Mouse (Mus musculus): ENCODE results near the gene Olfr132.
"Not testable (repeated sequence)": the region's sequence is repeated elsewhere in the genome, so short reads cannot be mapped to it uniquely, and the experiment has no call there.

The Olfr132 gene

DNA sequence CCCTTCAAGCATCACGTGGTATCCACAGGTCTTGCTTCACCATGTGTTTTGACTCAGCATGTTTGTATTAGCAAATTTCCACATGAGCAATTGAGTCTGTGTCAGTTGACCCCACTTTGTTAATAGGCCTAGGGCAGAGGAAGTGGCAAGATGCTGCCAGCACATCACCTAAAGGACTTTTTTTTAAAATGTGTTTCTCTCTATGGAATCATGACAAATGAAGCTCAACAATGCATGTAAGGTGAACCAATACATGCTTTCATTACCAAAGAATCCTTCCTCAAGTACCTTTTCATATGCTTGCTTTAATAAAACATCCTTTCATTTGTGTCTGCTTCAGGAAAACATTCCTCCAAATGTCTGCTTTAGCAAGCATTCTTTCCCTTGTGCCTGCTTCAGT lies at the start of gene Olfr132:
TSS of gene Olfr132 (minus strand) at position 101 of the 400 bp plus-strand sequence.
- DNase-seq (ENCODE audit: low spot score in 2 of 2) = no peak

DNA sequence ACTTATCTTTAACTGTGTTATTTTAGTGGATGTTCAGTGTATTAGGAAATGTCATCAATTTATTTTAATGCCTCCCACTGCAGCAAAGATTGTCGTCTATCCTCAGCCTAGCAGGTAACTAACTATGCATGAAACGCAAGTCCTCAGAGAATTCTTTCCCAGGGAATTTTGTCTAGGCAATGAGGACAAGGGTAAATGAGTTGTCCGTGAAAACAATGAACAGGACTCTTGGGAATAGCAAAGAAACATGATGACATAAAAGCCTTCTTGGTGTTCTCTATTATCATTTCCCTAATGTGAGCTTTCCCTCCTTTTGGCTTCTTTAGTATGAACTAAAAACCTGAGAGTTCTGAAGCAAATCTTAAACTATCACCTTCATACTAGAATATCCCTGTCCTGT lies 36.8 kb upstream of the Olfr132 start, which contains the start of gene Olfr134:
TSS of gene Olfr134 (plus strand) at position 301 of the 400 bp plus-strand sequence.
- DNase-seq (ENCODE audit: low spot score in 2 of 2) = no peak

DNA sequence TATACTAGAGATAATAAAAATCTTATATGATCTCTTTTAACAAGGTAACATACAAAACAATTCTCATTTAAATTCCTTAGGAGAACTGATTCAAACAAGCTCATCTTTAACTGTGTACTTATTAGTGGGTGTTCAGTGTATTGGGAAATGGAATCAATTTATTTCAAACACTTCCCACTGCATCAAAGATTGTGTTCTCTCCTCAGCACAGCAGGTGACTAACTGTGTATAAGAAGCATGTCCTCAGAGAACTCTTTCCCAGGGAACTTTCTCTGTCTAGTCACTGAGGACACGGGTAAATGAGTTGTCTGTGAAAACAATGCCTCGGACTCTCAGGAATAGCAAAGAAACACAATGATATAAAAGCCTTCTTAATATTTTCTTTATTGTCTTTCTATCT lies 10.7 kb upstream of the Olfr132 start, which contains the start of gene Olfr133:
TSS of gene Olfr133 (plus strand) at position 301 of the 400 bp plus-strand sequence.
- no peak for DNase-seq (ENCODE audit: low spot score in 2 of 2)

DNA sequence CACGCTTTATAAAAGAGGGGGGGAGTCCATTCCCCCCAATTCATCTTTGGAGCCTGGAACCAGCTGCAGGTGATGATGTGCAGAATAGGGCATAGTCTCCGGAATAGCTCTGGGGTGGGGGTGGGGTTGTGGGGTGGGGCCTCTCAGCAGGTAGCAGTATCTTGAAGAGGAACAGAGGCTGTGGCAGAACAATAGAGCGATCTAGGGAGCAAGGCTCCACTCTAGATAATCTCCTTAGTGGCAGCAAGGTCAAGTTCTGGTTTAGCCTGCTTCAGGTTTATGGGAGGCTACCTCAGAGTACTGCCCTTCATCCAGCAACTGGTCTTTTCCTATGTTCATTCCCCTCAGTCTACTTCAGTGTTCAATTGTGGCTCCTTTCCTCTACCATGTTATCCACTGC lies 9.0 kb downstream of the Olfr132 start:
- not testable (repeated sequence) for DNase-seq (ENCODE audit: low spot score in 2 of 2)

DNA sequence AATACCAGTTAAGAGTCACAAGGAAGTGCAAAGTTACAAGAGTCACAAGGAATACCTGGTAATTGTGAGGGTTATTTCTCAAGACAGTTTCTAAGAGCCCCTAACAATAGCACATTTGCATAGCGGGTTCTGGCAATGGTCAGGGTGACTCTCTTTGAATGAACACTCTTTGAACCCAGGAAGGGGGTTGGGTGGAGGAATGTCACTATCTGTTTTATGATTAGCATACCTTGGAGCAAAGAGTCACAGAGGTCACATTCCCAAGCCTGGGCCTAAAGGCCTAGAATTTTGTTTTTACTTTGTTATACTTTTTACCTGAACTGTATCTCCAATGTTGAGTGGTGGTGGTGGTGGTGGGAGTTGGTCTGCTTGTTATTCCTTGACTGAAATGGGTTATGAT lies 10.1 kb downstream of the Olfr132 start:
- DNase-seq (ENCODE audit: low spot score in 2 of 2) = not testable (repeated sequence)

DNA sequence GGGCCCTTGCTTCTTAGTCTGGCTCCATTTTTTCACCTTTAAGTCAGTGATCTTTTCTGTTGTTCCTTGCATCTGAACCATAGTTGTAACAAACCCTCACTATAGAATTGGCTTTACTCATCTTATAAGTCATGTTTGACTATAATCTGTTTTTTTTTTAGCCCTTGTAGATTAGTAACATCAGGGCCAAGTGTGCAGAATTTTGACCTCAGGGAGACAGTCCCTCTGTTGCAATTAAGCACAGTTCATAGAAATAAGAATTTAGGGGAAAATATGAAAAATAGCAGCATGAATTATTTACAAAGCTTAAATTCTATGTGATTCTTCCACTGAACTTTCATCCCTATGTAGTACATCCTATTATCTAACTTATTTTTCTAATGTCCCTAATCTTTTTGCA lies 45.7 kb downstream of the Olfr132 start, which contains the start of gene Olfr131:
TSS of gene Olfr131 (minus strand) at position 101 of the 400 bp plus-strand sequence.
- DNase-seq (ENCODE audit: low spot score in 2 of 2) = no peak

DNA sequence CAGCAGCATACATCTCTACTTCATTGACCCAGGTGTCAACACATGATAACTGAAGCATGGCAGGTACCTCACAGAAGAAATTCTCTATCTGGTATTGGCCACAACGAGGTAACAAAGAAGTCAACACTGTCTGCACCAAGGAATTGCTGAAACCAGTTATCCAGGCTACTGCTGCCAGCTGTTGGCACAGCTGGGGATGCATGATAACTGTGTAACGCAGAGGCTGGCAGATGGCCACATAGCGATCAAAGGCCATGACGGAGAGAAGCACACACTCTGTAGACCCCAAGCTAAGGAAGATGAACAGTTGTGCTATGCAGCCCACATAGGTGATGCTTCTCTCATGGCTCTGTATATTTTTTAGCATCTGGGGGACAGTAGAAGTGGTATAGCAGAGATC lies 52.0 kb downstream of the Olfr132 start:
- no peak for DNase-seq (ENCODE audit: low spot score in 2 of 2)

Measured in spleen, postnatal 4 days (tissue).